Mouse (Mus musculus) activated CD4-positive, CD25-positive, alpha-beta regulatory T cell, adult 4 months (primary cell): Measurements from ENCODE around the gene Hspe1. TPM values are rescaled to one million over a fixed set of nuclear protein-coding genes. Genes with fewer than 3 reads are reported as not detected.
A peak's percentile ranks its signal among the peaks of the same experiment; 100 is the strongest.
"Not testable (repeated sequence)": the region's sequence is repeated elsewhere in the genome, so short reads cannot be mapped to it uniquely, and the experiment has no call there.

Experiments
- ATAC-seq: one replicate; pipeline ENCODE4 v1.8.0; 2017
- polyA plus RNA-seq, 2 experiments: library from polyadenylated mRNA; unstranded; fragments of 100-300 nt; shearing (Covaris generic); gene quantifications; one replicate each; pipeline ENCODE4 v1.2.1; 2017

Hspe1 gene
- polyA plus RNA-seq, 2 experiments from 2014 or later = 161 to 194 TPM

GRCm38 (mm10) chr1:55085781-55086366 is 2.1 kb upstream of the Hspe1 start:
- no peak for ATAC-seq

- ATAC-seq = no peak
Measured at GRCm38 (mm10) chr1:55086868-55087400, 998 bp upstream of the Hspe1 start.

GRCm38 (mm10) chr1:55087401-55087904 is 479 bp upstream of the Hspe1 start:
- ATAC-seq = peak; percentile 21

- peak; percentile 12 for ATAC-seq
Measured at GRCm38 (mm10) chr1:55088611-55089497, 922 bp downstream of the Hspe1 start.

GRCm38 (mm10) chr1:55089498-55090064 is 1.6 kb downstream of the Hspe1 start:
- no peak for ATAC-seq

- ATAC-seq = no peak
Measured at GRCm38 (mm10) chr1:55092056-55092455, 4.1 kb downstream of the Hspe1 start.

GRCm38 (mm10) chr1:55092469-55092868 is 4.5 kb downstream of the Hspe1 start:
- ATAC-seq = no peak

- no peak for ATAC-seq
Measured at GRCm38 (mm10) chr1:55106919-55107585, 19.1 kb downstream of the Hspe1 start.

- ATAC-seq = no peak
Measured at GRCm38 (mm10) chr1:55107644-55108043, 19.7 kb downstream of the Hspe1 start.

GRCm38 (mm10) chr1:55108473-55108872 is 20.5 kb downstream of the Hspe1 start:
- ATAC-seq = no peak

GRCm38 (mm10) chr1:55109066-55109766 is 21.3 kb downstream of the Hspe1 start:
- no peak for ATAC-seq

GRCm38 (mm10) chr1:55123046-55123445 is 35.1 kb downstream of the Hspe1 start:
- no peak for ATAC-seq

- ATAC-seq = no peak
Measured at GRCm38 (mm10) chr1:55123561-55123960, 35.6 kb downstream of the Hspe1 start.

- not testable (repeated sequence) for ATAC-seq
Measured at GRCm38 (mm10) chr1:55124136-55124535, 36.2 kb downstream of the Hspe1 start.

GRCm38 (mm10) chr1:55129716-55130115 is 41.8 kb downstream of the Hspe1 start:
- no peak for ATAC-seq

GRCm38 (mm10) chr1:55130190-55130916 is 42.4 kb downstream of the Hspe1 start:
- ATAC-seq = no peak

GRCm38 (mm10) chr1:55130943-55131401 is 43.0 kb downstream of the Hspe1 start, which contains the start of gene Mob4:
Gene Mob4 (plus strand): TSS chr1:55131231.
- peak; percentile 84 for ATAC-seq

GRCm38 (mm10) chr1:55131424-55132014 is 43.6 kb downstream of the Hspe1 start:
- ATAC-seq = peak; percentile 50

- ATAC-seq = no peak
Measured at GRCm38 (mm10) chr1:55132308-55132707, 44.4 kb downstream of the Hspe1 start.

GRCm38 (mm10) chr1:55133173-55133572 is 45.2 kb downstream of the Hspe1 start:
- no peak for ATAC-seq

GRCm38 (mm10) chr1:55134301-55134700 is 46.4 kb downstream of the Hspe1 start:
- ATAC-seq = no peak
